Mouse (Mus musculus): ENCODE data around the gene Elmod2. TPM values are rescaled to one million over a fixed set of nuclear protein-coding genes. Genes with fewer than 3 reads are reported as not detected.

Elmod2 gene
- polyA plus RNA-seq (2015; fragmentation: Nextera tagmentation; extraction: Ambion mirVana), result 11.6 and 11.9 TPM in 2 replicates

DNA sequence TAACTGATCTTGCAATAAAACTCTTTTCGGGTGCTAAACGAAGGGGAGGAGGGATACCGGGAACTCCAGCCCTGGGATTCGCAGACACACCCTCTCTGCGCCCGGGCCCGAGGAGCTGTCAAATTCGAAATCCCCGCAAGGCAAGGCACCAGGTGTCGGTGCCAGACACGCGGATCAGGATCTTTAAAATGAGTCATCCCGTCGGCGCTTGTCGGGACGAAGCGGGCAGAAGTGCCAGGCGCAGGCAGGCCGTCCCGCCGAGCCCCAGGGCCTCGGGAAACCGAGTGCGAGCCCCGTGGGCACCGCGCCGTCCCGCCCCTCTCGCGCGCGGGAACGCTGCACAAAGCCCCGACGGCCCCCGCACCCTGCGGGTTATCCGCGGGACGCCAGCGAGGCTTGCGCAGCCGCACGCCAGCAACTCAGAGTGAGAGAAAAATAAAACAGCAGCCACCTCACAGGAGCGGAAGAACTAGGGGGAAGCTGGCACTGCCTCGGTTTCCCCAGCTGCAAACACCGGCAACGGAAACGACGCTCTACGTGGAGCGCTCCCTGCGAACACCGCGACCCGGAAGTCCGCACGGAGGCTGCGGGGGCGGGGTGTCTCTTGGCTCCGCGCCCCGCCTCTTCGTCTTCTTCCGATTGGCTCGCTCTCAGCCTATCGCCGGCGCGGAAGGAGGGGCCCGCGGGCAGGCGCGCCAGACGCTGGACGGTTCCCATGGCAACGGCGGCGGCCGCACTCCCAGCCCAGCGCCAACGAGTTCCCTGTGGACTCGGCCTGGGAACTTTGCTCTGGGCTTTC is at the start of gene Elmod2:
Gene Elmod2, minus strand, starts transcription at position 588 of the 799 bp plus-strand sequence.
- under 1% methylated on average over 84 of the region's 85 CpGs for WGBS
- Histone ChIP-seq H3K4me1 (replicated peaks) (no peaks in the 10 kb centered on the region), H3K9me3 (no peaks in the 10 kb centered on the region), H3K4me2 (replicated peaks) (peak within 1 kb of the TSS; percentile 86), H3K36me3 (no peaks in the 10 kb centered on the region), H3K27ac (peak within 1 kb of the TSS; percentile 51; the same call in 1 of the 2 replicates), H3K27me3 (replicated peaks) (no peaks in the 10 kb centered on the region), H3K9ac (peak within 1 kb of the TSS; percentile 74), H3K4me3 (replicated peaks) (peak within 1 kb of the TSS; percentile 87)
- ATAC-seq, result peak; percentile 100

DNA sequence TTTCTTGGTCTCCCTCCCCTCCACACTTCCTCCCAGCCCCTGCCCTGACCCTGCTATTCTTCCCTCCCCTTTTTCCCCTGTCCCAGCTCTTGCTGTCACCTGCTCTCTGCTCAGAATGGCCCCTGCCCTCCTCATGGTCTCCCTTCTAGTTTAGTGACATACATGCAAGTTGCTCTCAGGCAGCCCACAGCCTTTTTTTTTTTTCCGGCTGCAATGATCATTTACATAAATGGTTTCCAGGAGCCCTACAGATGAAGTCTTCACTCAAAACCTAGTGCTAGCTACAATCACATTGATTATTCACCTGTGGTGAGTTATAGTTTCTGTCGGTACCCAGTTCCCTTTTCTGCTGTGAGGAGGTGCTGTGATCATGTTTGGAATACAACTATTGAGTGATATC is 48.7 kb upstream of the Elmod2 start:
- Histone ChIP-seq H3K4me2 (replicated peaks) (no peak overlapping the region), H3K9me3 (no peaks in the 10 kb centered on the region), H3K27me3 (replicated peaks) (no peaks in the 10 kb centered on the region), H3K4me3 (replicated peaks) (no peak overlapping the region), H3K4me1 (replicated peaks) (no peaks in the 10 kb centered on the region), H3K36me3 (no peaks in the 10 kb centered on the region), H3K27ac (no peak overlapping the region), H3K9ac (no peak overlapping the region)
- 83% methylated on average over 2 of the region's 2 CpGs for WGBS
- ATAC-seq, result no peak

DNA sequence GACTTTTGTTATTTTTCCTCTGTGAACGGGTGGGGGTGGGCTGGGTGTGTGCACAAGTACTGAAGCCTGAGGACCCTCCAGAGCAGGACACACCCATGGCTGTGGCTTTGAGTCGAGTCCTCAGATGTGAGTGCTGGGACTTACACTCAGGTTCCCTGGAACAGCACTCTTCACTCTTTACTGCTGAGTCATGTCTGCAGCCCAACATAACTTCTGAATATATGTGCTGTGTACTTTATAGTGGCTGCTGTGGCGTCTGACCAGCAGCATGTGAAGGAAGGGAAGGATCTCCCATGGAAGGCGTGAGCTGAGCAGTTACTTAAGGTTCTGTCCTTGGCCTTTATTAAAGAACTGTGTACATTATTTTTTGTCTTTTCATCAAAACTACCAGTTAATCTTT is 47.9 kb upstream of the Elmod2 start:
- H3K27me3 ChIP-seq (replicated peaks), result no peaks in the 10 kb centered on the region
- no peak overlapping the region for H3K4me2 ChIP-seq (replicated peaks)
- H3K4me3 ChIP-seq (replicated peaks), result no peak overlapping the region
- H3K27ac ChIP-seq, result no peak overlapping the region
- no peaks in the 10 kb centered on the region for H3K36me3 ChIP-seq
- 45% methylated on average over 4 of the region's 4 CpGs for WGBS
- no peaks in the 10 kb centered on the region for H3K4me1 ChIP-seq (replicated peaks)
- no peak for ATAC-seq
- no peaks in the 10 kb centered on the region for H3K9me3 ChIP-seq
- H3K9ac ChIP-seq, result no peak overlapping the region

DNA sequence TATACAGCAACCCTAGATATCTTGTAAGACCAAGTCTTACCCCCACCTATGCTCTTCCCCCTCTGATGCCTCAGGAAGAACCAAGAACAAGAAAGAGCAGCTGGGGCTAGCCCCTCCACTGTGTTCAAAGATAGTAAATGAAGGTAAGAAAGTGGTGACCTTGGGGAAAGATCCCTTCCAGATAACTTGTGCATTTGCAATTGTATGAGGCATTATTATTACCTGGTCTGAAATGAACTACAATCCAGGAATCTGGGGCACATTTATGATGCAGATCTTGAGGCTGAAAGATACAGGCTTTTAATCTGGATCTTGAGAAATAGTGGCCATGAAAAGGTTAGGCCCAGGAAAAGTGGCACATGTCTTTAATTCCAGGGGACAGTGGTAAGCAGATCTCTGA is 44.9 kb upstream of the Elmod2 start:
- Histone ChIP-seq H3K9ac (no peak overlapping the region), H3K9me3 (no peaks in the 10 kb centered on the region), H3K4me3 (replicated peaks) (no peak overlapping the region), H3K27ac (no peak overlapping the region), H3K4me1 (replicated peaks) (no peaks in the 10 kb centered on the region), H3K4me2 (replicated peaks) (no peak overlapping the region), H3K27me3 (replicated peaks) (no peaks in the 10 kb centered on the region), H3K36me3 (no peaks in the 10 kb centered on the region)
- no peak for ATAC-seq

DNA sequence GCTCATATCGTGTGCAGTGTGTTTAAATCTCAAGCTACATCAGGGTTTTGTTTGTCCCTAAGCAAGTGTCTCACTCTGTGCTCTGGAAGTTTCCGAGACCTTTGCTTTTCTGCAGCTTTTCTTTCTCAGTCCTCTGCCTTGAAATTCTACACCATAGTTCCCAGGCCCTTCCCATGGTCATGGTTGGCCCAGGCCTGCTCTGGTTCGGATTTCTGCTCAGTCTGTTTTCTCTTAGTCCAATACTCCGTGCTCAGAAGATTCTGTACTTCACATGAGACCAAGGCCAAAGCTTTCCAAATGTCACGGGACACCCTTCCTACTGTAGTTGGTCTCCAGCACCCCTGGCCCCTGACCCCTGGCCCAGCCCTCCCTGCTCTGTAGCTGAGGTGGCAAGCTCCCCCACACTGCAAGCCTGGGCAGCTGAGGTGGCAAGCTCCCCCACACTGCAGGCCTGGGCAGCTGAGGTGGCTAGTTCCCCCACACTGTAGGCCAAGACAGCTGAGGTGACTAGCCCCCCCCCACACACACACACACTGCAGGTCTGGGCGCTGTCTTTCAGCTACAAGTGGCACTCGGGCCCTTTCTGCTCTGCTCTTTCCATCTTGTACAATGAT is 31.0 kb upstream of the Elmod2 start:
- ATAC-seq, result no peak

DNA sequence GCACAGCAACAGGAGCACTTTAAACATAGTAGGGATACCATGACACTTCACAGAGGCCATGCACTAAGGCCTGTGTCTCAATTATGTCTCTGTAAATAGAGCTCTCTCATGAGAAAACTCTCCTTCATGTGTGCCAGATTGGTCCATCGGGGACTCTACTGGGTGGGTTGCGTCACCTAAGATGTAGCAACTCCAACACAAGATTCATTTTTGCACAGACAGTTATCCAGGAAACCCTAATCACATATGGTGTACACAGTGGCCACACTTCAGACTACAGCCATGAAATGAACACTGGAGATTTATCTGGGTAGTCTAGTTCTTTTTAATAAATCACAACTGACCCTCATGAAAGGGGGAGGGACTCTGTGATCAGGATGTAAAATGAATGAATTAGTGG is 19.0 kb upstream of the Elmod2 start:
- no peaks in the 10 kb centered on the region for H3K4me1 ChIP-seq (replicated peaks)

More for the DNA sequence above, 31.0 kb upstream of the Elmod2 start:
- H3K4me2 ChIP-seq (replicated peaks), result no peak overlapping the region
- no peaks in the 10 kb centered on the region for H3K27me3 ChIP-seq (replicated peaks)
- no peaks in the 10 kb centered on the region for H3K36me3 ChIP-seq
- H3K27ac ChIP-seq, result no peak overlapping the region
- H3K4me3 ChIP-seq (replicated peaks), result no peak overlapping the region
- H3K4me1 ChIP-seq (replicated peaks), result no peaks in the 10 kb centered on the region
- no peak overlapping the region for H3K9ac ChIP-seq
- 66% methylated on average over 7 of the region's 7 CpGs for WGBS
- no peaks in the 10 kb centered on the region for H3K9me3 ChIP-seq

DNA sequence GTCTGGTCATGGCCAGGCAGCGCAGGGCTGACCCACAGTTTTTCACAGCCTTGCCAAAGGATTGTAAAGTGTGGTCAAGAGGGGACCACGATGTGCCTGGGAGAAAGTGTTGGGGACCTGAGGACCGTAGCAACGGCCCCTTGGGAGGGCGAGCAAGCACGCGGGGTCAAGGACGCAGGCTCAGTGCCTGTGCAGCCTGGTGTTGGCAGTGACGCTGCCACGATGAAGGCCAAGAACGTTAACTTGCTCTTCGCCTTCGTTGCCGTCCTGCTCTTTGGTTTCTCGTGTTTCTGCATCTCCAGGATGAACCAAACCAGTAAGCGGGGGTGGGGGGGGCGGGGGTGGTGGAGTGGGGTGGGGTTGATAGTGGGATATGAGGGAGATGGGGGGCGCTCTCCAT is 16.0 kb upstream of the Elmod2 start, which contains the start of gene Mgat4d:
Gene Mgat4d, plus strand, starts transcription at position 209 of the 400 bp plus-strand sequence.
- 74% methylated on average over 18 of the region's 18 CpGs for WGBS
- H3K9me3 ChIP-seq, result no peaks in the 10 kb centered on the region

More for the DNA sequence above, 19.0 kb upstream of the Elmod2 start:
- no peak for ATAC-seq
- WGBS, result 92% methylated on average over 2 of the region's 2 CpGs
- H3K27ac ChIP-seq, result no peak overlapping the region
- H3K9me3 ChIP-seq, result no peaks in the 10 kb centered on the region
- no peaks in the 10 kb centered on the region for H3K27me3 ChIP-seq (replicated peaks)
- H3K4me2 ChIP-seq (replicated peaks), result no peak overlapping the region
- H3K9ac ChIP-seq, result no peak overlapping the region
- H3K36me3 ChIP-seq, result no peaks in the 10 kb centered on the region
- H3K4me3 ChIP-seq (replicated peaks), result no peak overlapping the region

DNA sequence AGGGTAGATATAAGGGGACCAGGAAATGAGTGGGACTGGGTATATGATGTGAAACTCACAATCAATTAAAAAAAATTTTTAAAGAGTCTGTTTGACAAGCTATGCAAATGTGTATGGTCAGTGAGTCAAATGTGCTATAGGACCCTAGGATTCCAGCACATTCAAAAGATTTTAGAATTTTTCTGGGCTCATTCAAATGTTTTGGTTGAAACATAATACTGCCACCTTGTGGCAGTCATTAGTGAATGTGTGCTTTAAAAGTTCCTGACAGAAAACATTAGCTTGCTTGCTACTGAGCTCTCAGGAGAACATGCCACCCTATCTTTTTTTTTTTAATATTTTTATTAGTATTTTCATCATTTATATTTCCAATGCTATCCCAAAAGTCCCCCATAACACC is 10.4 kb upstream of the Elmod2 start:
- ATAC-seq, result no peak
- Histone ChIP-seq H3K4me1 (replicated peaks) (no peaks in the 10 kb centered on the region), H3K27ac (no peak overlapping the region), H3K9me3 (no peaks in the 10 kb centered on the region), H3K9ac (no peak overlapping the region), H3K36me3 (no peaks in the 10 kb centered on the region), H3K4me2 (replicated peaks) (no peak overlapping the region), H3K4me3 (replicated peaks) (no peak overlapping the region), H3K27me3 (replicated peaks) (no peaks in the 10 kb centered on the region)

More for the DNA sequence above, 16.0 kb upstream of the Elmod2 start, which contains the start of gene Mgat4d:
- H3K4me3 ChIP-seq (replicated peaks), result no peak within 1 kb of the TSS
- ATAC-seq, result no peak
- no peak within 1 kb of the TSS for H3K9ac ChIP-seq
- H3K27ac ChIP-seq, result no peak within 1 kb of the TSS
- no peaks in the 10 kb centered on the region for H3K36me3 ChIP-seq
- no peak within 1 kb of the TSS for H3K4me2 ChIP-seq (replicated peaks)
- no peaks in the 10 kb centered on the region for H3K27me3 ChIP-seq (replicated peaks)
- no peaks in the 10 kb centered on the region for H3K4me1 ChIP-seq (replicated peaks)

DNA sequence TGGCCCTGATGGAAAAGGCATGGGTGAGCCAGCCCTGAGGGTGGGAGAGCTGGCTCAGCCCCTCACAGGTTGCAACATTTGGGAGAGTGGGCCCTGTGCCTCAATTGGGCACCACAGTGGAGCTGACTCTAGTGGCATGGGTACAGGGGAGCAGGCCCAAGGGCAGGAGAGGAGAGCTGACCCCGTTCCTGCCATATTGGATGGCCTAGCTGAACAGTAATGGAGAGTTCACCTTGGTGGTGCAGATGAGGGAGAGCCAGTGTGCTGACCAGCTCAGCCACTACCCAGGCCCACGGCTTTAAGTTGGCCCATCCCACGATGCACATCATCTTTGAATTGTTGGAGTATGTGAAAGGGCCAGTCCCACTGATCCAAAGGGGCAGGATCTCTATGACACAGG is 9.8 kb upstream of the Elmod2 start:
- ATAC-seq, result no peak
- H3K4me2 ChIP-seq (replicated peaks), result no peak overlapping the region
- no peaks in the 10 kb centered on the region for H3K27me3 ChIP-seq (replicated peaks)

DNA sequence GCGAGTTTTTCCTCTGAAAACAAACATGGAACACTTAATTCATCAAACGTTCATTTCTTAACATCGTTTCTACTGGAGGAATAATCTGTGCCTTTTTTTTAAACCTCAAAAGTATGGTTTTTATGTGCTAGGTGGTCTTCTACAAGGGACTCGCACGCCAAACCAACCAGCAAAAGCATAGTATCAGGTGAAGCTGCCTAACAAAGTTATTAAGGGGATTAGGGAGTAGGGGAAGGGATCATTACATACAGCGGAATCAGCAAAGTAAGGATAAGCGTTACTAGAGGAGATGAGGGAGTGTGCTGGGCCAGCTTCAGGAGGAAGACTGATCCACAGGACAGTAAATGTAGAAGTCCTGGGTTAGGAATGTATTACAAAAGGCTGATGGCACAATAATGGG is 578 bp upstream of the Elmod2 start:
- Histone ChIP-seq H3K9me3 (no peaks in the 10 kb centered on the region), H3K27ac (no peak overlapping the region), H3K4me2 (replicated peaks) (peak overlapping the region; percentile 86), H3K9ac (peak overlapping the region; percentile 37; the same call in 1 of the 2 replicates), H3K4me1 (replicated peaks) (no peaks in the 10 kb centered on the region), H3K36me3 (no peaks in the 10 kb centered on the region), H3K27me3 (replicated peaks) (no peaks in the 10 kb centered on the region), H3K4me3 (replicated peaks) (peak overlapping the region; percentile 87)
- peak; percentile 16; the same call in 1 of the 2 replicates for ATAC-seq
- WGBS, result 11% methylated on average over 7 of the region's 7 CpGs

More for the DNA sequence above, 9.8 kb upstream of the Elmod2 start:
- no peaks in the 10 kb centered on the region for H3K4me1 ChIP-seq (replicated peaks)
- H3K9ac ChIP-seq, result no peak overlapping the region
- no peaks in the 10 kb centered on the region for H3K9me3 ChIP-seq
- WGBS, result 85% methylated on average over 3 of the region's 3 CpGs
- no peak overlapping the region for H3K4me3 ChIP-seq (replicated peaks)
- no peaks in the 10 kb centered on the region for H3K36me3 ChIP-seq
- no peak overlapping the region for H3K27ac ChIP-seq

DNA sequence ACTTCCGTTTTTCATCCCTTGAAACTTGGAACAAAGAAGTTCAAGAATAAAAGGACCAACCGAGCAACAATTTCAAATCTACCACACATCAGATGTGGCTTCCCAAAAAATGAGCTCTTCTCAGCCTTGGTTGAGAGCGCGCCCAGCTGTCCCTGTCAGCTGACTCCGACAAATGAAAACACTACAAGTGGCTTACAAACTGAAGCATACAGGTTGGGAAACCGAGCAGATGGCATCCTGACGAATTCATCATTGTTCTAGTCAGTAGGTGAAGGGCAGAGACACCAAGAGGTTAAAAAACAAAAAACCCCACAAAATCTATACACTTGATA is 753 bp downstream of the Elmod2 start:
- no peaks in the 10 kb centered on the region for H3K36me3 ChIP-seq
- 12% methylated on average over 7 of the region's 7 CpGs for WGBS
- no peaks in the 10 kb centered on the region for H3K9me3 ChIP-seq
- peak overlapping the region; percentile 74; the same call in 1 of the 2 replicates for H3K9ac ChIP-seq
- H3K4me2 ChIP-seq (replicated peaks), result peak overlapping the region; percentile 86
- peak overlapping the region; percentile 87 for H3K4me3 ChIP-seq (replicated peaks)
- no peaks in the 10 kb centered on the region for H3K4me1 ChIP-seq (replicated peaks)
- ATAC-seq, result no peak
- H3K27me3 ChIP-seq (replicated peaks), result no peaks in the 10 kb centered on the region
- no peak overlapping the region for H3K27ac ChIP-seq

DNA sequence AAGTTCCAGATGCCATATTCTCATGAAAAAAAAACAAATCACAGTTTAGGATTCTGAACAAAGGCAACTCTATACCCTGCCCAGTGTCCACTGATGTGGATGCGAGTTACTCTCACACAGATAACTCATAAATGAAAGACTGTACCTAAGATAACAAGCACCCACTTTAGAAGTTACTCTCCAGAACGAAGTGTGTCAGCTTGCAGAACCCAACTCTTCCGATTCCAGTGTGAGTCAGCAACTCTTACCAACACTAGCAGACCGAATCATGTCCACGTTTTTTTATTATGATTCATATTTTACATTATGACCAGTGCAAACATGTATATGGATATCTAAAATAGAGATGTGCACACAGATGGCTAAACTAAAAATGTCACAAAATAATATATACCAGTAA is 4.4 kb downstream of the Elmod2 start:
- Histone ChIP-seq H3K9me3 (no peaks in the 10 kb centered on the region), H3K4me1 (replicated peaks) (no peaks in the 10 kb centered on the region), H3K4me3 (replicated peaks) (no peak overlapping the region), H3K4me2 (replicated peaks) (no peak overlapping the region), H3K27me3 (replicated peaks) (no peaks in the 10 kb centered on the region), H3K27ac (no peak overlapping the region), H3K36me3 (no peaks in the 10 kb centered on the region), H3K9ac (no peak overlapping the region)
- no peak for ATAC-seq
- 94% methylated on average over 5 of the region's 5 CpGs for whole genome bisulfite sequencing

DNA sequence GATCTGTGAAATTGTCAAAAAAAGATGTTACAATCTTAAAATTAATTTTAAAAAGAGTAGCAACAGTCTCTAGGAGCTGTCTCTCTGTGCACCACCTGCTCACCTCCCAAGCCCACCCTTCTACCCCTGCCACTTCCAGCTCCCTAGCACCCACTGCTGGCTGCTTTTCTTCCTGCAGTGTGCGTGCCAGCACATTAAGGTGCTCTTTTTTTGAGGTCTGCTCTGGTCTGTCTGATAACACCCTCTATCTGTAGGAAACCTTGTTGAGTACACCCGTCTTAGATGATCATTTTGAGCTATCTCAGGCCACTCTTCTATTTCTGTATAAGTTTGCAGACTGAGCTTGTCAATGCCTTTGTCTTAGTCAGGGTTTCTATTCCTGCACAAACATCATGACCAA is 9.2 kb downstream of the Elmod2 start:
- no peaks in the 10 kb centered on the region for H3K27me3 ChIP-seq (replicated peaks)
- no peaks in the 10 kb centered on the region for H3K36me3 ChIP-seq
- H3K9ac ChIP-seq, result no peak overlapping the region
- H3K27ac ChIP-seq, result no peak overlapping the region
- H3K4me1 ChIP-seq (replicated peaks), result no peaks in the 10 kb centered on the region
- no peak overlapping the region for H3K4me3 ChIP-seq (replicated peaks)
- WGBS, result 91% methylated on average over 2 of the region's 2 CpGs
- no peak overlapping the region for H3K4me2 ChIP-seq (replicated peaks)
- no peaks in the 10 kb centered on the region for H3K9me3 ChIP-seq
- ATAC-seq, result no peak

Measured in intestine, embryonic 15.5 days (tissue).